Mouse (Mus musculus) spleen, adult 2 months (tissue): ENCODE measurements around the gene Sp9.

Experiments
- CTCF ChIP-seq: fragments of 200-500 bp; IDR thresholded peaks from 2 replicates; pipeline ENCODE4 v1.5.1; 2011; ENCODE audit warnings: mild to moderate bottlenecking, inconsistent platforms; ENCODE audit not compliant: insufficient read depth, insufficient read length, insufficient replicate concordance; ENCODE audit errors: extremely low read depth
- POLR2A ChIP-seq: fragments of 200-500 bp; IDR thresholded peaks from 2 replicates; pipeline ENCODE4 v1.6.1; 2011; ENCODE audit warnings: low read depth, low read length, inconsistent platforms

GRCm38 (mm10) chr2:73241299-73241698 lies 30.4 kb upstream of the Sp9 start:
- TF ChIP-seq POLR2A (no peak), CTCF (no peak)
